Mouse (Mus musculus): ENCODE measurements at regions not wholly inside any gene's neighbourhood (a gene's known extent, or its start where the extent isn't known, plus 50 kb on each side); places are given as distances from the start of the nearest gene placed in this dataset.
A peak's percentile ranks its signal among the peaks of the same experiment; 100 is the strongest.
"Not testable (repeated sequence)": the region's sequence is repeated elsewhere in the genome, so short reads cannot be mapped to it uniquely, and the experiment has no call there.

DNA sequence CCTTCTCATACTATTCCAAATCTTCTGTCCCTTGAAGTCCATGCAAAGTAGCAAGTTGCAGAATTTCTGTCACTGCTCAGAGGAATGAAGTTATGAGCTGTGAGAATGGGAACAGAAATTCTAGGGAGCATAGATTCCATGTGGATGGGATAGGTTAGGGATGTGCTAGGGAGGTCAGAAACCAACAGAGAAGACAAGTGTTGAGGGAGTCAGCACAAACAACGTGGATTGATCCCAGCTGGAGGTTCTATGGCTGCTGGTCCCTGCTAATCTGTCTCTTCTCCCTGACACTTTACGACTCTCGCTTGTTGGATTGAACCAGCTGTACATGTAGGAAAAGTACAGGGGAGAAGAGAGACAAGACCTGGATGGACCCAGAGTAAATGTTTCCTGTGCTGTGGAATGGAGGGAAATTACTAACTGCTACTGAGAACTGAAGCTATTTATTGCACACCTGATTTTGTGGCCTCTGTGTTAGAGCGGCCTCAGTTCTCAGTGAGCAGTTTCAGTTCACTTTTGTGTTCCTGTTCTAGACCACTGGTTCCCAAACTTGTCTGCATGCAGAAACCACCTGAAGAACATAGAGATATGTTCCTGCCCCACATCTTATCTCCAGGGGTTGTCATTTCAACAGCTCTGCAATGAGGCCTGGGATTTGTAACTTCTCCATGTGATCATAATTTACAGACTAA, 151.0 kb downstream of the Ube2e3 start:
- no peak for DNase-seq (ENCODE audit: low read depth)

DNA sequence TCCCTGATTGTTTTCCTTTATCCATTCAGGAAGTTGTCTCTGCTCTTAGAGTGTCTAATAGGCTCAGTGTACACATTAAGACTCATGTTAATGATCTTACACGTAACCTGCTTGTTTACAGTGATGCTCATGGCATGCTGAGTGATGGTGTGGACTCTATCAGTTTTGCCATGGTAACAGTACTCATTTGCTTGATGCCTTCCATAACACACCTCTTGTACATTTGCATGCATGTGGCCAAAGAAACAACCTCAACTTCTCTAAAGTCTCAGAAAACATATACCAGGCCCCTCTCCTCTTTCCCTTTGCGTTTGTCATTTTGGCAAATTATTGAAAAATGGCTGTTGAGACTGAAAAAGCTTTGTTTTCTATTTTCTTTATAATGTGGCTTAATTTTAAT, 155.0 kb downstream of the Ube2e3 start:
- DNase-seq (ENCODE audit: low read depth), result no peak

DNA sequence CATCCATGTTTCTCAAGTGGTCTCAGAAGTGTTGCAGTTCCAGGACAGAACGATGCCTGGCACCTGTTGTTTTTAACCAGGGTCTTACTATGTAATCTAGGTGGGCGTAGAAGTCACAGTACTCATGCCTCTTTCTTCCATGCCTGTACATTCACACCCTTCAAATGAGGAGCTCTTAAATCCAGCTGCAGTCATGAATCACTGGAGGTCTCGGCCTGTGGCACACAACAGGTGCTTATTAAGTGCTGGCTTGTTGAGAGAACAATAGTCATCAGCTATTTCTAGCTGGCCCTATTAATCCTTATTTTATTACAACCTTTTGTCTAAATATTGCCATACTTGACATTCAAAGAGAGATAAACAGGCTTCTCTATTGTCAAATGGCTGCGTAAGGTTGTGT, 157.8 kb downstream of the Ube2e3 start:
- no peak for DNase-seq (ENCODE audit: low read depth)

DNA sequence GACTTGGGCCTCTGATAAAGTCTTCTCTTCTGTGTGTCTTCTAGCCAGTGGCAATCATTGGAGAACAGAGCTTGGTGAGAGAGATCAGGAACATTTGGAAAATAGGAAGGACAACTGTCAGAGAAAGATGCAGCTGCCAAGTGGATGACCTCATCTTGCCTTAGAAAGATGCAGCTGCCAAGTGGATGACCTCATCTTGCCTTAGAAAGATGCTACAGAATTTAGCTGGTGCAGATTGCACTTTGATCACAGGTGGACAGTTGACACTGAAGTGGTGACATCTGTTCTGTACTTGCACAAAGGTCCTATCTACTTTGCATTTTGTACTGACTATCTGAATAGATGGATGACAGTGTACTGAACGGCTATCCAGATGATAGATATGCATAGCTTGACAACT, 163.1 kb downstream of the Ube2e3 start:
- DNase-seq (ENCODE audit: low read depth), result no peak

DNA sequence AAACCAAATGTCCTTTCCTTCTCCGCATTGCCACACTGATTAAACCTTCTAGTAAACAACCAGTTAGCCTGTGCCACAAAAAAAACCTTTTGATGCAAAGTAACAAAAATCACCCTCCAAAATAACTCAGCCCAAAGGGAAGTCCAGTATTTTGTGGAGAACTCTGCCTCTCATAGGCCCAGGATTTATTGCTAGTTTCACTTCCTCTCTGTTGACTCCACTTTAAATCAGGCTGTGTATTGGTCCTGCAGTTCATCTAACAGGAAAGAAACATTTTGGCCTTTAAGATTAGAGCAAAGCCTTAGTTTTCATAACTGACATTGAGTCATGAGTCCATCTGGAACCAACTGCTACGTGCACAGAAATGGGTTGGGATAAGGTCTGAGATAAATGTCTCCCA, 168.4 kb downstream of the Ube2e3 start:
- no peak for DNase-seq (ENCODE audit: low read depth)

DNA sequence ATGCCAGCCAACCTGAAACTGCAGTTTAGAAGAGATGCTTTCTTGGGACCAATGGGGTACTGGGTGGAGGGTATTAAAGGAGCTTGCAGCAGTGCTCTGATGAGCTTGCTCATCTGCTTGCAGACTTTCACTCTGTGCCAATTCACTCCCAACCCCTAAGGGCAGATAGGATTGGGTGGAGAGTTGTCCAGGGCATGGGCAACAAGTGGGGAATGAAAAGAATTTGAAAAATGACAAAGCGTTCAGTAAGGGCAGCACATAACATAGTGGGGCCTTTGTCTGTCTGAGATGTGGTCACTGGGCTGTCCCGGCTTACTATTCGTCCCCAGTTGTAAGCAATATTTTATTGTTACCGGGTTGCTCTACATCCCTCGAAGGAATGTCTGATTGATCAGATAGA, 170.7 kb downstream of the Ube2e3 start:
- DNase-seq (ENCODE audit: low read depth), result no peak

DNA sequence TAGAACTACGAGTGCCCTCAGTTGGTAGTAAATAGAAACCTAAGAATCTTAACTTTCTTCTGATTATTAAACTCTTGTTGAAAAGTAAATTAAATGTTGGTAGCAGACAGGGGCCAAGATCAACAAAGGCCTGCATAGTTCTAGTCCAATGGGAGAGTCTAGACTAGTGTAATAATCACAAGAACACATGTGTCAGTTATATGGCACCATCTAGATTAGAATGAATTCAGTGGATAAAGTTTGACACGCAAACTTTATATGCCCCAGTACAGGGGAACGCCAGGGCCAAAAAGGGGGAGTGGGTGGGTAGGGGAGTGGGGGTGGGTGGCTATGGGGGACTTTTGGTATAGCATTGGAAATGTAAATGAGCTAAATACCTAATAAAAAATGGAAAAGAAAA, 176.9 kb downstream of the Ube2e3 start:
- DNase-seq (ENCODE audit: low read depth), result not testable (repeated sequence)

DNA sequence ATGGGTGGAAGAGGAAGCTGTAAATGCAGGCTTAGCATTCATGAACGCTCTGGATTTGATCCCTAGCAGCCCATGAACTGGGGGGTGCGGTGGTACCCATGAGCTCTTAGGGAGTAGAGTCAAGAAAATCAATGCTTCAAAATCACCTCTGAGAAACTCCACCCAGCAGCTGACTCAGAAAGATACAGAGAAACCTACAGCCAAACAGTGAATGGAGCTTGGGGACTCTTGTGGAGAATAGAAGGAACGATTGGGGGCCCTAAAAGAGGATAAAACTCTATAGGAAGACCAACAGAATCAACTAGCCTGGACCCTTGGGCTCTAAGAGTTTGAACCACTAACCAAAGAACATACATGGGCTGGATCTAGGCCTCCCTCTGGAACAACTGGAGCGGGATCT, 177.6 kb downstream of the Ube2e3 start:
- DNase-seq (ENCODE audit: low read depth), result no peak

DNA sequence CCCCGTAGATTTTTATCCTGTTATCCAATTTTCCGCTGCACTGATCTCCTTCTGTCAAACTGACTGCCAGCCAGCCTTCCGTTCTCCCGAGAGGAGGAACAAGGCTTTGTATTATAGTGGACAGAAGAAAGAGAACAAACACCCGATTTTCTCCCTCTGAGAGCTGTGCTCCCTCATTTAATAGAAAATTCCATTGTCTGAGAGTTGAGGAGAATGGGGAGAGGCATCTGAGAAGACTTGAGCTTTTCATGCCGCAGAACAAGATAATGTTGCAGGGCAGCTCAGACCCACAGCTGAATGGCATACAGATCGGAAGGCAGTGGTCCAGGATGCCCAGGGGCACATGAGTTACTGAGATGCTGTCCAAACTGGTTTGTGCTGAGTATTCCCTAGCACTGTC, 180.1 kb downstream of the Ube2e3 start:
- no peak for DNase-seq (ENCODE audit: low read depth)

DNA sequence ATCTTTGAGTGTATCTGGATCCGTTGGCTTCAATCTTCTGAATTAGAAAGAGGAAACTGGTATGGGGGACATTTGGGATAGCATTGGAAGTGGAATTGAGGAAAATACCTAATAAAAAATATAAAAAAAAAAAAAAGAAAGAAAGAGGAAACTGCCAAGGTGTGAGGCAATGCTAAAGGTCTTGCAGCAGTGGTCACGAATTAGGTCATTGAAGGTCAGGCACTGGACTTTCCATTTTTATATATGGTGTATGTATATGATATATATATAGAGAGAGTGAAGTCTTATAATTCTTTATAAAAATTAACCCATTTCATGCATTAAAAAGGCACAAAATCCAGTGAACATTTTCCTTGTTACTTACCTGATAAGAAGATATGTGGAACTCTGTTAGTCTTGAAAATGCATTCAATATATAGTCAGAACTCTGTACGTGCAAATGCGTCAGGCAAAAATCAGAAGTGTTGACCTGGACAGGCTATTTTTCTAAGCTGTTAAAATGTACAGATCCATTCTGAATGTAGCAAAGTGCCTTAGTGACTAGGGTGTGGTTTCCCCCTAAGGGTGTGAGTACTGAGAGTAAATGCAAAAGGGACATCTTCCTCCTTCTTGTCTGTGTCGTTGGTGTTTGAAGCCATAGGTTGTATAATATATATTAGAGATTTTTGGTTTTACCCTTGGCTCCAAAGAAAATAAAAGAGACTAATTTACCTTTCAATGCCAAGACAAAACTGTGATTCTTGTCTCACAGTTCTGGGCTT, 181.0 kb downstream of the Ube2e3 start:
- no peak for DNase-seq (ENCODE audit: low read depth)

DNA sequence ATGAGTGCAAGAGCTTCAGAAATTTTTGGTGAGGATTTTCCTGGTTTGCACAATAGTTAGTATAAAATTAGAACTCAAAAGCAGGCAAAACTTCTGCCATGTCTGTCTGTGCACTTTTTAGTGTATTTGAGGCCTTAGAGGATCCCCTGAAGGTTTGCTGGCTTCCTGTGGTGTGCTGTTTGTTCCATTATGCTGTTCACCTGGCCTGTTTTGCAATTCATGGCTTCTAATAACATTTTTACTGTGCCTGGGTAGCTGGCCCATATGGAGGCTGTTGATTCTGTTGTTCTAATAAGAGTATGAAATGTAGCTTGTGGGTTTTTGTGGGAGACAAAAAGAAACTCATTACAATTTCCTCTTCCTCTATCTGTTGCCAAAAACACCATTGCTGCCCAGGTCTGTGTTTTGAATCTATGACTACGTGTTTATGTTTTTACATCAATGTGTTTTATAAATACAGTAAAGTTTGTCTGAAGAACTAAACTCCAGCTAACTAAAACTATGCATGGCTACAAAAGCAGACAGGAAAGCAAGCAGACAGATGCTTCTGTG, 182.6 kb downstream of the Ube2e3 start:
- peak; percentile 50 for DNase-seq (ENCODE audit: low read depth)

DNA sequence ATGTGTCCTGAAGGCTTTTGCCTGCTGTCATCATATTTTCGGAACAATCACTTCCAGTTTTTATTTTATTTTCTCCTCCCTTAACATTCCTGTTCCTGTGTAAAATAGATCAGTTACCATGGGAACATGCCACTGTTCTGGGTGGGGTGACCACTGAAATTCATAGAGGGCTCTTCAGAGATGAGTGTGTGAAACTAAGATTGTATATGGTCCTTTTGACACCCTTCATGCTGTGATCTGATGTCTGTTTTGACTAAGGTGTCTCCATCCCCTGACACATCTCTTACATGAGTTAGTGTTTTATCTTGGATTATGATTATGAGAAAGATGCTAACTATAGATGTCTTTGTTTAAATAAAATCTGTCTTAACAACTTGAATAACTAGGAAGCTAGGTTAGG, 184.3 kb downstream of the Ube2e3 start:
- DNase-seq (ENCODE audit: low read depth), result peak; percentile 15

DNA sequence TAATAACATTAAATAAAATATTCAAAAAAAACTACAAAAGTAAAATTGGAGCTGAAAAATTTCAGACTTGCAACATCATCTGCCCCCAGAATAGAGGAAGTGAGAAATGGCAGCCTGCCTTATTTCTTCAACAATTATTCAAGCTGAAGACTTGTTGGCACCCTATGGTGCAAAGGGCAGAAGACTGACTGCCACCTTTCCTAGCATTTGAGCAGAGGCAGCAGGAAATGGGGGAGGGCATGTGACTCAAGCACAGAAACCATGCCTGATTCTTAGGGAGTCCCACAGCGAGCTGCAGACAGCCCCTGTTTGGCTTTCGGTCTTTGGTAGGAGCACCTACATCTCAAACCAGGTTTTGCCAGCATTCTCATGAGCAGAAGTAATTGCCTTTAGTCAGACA, 188.2 kb downstream of the Ube2e3 start:
- DNase-seq (ENCODE audit: low read depth), result peak; percentile 16

DNA sequence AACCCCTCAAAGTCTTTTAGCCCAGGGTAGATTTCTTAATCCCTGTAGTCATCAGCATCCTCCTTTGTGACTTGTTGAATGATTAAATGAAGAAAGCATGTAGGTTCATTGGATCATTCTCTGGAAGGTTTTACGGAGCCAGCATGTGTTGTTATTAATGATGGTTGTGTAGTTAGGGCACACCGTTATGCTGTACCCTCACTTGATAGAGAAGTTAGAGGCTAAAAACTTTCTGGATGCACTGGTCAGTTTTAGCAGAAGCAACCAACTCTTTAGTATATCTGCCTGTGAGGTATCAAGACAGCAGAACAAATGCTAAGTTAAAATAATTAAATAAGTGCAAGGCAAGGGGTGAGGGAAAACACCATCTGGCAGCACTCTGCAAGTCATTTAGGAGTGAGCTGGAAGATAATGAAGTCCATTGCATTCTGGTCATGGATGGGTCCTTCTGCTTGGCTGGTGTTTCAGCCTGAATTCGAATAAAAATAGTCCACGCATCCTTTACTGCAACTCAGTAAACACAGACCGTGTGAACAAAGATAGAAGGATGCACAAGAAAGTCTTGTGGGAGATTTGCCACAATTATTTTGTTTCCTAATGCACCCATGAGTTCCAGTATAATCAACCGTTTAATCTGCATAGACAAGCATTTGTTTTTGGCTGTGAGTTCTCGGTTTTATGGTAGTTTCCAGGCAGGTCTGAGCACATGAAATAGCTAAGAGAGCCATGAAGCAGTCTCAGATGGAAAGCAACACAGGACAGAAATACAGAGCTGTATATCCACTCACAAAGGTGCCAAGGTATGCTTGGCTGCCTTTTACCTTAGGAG, 191.4 kb downstream of the Ube2e3 start:
- no peak for DNase-seq (ENCODE audit: low read depth)

DNA sequence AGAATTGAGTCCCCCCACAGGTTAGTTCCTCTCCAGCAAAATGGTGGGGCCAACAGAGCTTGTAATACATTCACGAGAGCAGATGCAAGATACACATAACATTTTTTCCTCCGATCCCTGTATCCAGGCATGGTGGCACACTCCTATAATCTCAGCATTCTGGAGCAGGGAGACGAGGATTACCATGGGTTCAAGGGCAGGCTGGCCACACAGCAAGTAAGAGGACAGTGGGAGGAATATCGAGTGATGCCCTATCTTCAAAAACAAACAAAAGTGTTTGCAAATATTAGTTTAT, 192.0 kb downstream of the Ube2e3 start:
- DNase-seq (ENCODE audit: low read depth), result no peak

DNA sequence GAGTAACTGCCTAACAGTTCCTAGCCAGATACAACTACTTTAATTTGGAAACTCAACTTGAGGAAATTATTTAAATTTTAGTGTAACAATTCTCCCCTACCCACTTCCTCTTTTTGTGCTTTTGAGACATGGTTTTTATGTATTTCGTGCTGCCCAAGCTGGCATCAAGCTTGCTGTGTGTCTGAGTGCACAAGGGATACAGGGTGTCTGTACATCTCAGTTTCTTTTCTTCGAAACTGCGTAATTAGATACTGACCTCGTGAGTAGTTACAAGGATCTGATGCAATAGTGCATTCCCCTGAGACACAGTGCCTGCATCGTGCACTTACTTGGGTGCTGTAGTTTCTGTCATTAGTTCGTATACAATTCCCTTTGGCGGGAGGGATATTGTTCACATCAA, 192.4 kb downstream of the Ube2e3 start:
- no peak for DNase-seq (ENCODE audit: low read depth)

DNA sequence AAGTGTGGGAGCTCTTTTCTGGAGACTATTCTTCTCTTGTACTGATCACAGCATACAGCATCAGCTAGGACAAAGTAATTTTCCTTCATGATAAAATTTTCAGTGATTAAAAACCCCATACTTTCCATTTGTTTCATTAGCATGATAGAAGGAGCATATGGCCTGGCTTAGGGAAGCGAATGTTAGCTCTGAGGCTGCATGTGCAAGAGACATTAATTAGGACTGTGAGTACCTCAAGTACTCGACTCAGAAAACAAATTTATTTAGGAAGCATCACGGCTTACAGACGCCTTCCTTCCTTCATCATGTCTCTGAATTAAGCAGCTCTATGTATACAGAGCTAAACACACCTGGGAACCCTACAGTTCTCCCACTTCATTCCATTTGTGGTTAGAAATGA, 193.6 kb upstream of the Itga4 start:
- DNase-seq (ENCODE audit: low read depth), result no peak

DNA sequence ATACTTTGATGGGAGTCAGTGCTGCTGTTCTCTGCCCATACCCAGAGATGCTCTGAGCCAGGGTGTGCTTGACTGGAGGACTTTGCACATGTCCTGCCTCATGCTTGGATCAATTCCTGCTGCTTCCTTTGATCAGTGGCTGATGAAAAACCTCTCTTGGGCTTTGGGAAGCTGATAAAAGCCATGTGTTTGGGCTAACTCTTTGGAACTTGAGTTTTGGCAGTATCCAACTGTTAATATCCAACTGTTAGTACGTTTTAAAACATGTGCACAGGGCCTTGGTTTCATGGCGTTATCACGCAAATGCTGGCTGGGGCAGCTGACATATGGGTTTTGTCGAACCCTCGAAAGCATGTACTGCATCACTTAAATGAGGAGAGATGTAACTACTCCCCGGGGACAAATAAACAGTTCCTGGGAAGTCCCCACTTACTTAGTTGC, 193.0 kb upstream of the Itga4 start:
- no peak for DNase-seq (ENCODE audit: low read depth)

DNA sequence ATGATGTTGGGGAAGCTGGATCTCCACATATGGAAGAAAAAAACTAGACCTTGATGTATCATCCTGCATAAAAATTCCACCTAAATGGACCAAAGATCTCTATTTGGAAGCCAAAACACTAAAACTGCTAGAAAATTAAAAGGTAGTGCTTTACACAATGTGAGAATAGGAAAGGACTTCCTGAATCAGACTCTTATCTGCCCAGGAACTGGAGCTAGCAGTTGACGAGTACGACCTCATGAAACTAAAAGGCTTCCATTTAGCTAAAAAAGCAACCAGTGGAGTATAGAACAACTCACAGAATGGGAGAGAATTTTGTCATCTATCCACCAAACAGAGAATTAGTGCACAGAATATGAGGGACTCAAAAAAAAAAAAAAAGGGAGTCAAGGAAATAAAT, 191.6 kb upstream of the Itga4 start:
- DNase-seq (ENCODE audit: low read depth), result no peak

DNA sequence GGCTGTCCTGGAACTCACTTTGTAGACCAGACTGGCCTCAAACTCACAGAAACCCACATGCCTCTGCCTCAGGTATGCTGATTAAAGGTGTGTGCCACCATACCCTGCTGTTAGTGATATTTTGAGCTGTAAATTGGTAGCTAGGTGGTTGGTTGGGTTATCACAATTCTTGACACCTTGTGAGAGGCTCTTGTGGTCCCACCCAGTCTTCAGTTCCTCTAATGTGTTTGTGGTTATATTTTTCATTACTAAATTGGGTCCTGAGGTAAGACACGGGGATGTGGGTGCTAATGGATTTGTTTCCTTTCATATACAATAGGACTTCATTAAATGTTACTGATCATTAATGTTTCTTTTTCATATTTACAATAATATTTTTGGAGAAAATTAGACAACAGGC, 189.9 kb upstream of the Itga4 start:
- no peak for DNase-seq (ENCODE audit: low read depth)

DNA sequence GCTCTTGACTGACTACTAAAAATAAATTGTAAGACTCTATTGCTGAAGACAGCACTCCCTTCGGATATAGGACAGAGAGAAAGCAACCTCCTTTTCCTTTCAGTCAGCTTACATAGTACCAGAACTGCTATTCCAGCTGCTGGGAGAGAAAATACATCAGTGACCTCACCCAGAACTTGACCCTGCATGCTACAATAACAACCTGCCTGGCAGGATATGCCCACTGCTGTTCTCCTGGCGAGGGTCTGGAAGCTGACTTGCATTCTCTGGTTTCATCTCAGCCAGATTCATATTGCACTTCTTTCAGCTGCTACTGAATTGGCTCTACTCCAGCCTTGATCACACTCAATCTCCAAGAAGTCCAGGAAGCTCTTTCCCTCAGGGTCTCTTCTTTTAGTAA, 179.1 kb upstream of the Itga4 start:
- DNase-seq (ENCODE audit: low read depth), result no peak

DNA sequence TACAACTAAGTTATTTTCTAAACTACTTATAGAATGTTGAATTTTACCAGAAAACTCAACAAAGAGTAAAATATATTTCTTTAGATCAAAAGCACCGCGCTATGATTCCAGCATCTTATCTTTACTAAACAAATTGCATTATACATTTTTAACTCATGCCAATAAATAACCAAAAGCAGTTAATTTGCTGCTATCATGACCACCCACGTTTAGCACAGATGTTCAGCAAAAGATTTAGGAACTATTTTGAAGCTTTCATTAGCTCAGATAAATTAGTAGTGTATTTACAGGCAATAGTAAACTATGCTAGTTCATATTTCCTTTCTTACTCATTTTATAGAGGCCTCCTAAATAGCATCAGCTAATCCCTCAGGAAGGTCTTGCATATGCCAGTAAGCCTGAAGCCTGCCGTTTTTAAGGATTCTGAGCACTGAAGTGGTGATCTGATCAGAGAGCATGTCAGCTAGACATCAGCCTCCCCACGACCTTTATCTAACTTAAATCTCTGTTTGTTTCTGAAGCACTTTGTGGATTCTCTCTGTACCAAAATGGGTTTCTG, 176.3 kb upstream of the Itga4 start:
- no peak for DNase-seq (ENCODE audit: low read depth)

DNA sequence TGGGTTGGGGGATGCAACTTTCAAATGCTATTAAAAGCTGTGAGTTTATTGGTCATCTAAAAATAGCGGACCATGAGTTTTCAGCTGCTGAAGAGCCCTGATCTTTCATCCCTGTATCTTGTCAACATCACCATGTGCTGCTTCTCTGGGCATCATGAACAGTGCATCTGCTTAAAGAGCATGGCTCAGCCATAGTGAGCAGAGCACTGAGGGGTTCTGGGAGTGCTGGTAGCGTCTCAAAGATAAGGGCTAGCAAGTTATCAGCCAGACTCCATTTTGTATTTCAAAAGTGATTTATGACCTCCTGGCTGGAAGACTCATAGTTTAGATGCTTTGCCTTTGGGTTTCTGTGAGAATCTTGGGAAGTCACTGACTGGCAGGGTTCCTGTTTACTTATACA, 173.5 kb upstream of the Itga4 start:
- DNase-seq (ENCODE audit: low read depth), result no peak
